Mouse (Mus musculus): ENCODE results near the gene Evc2.

Gene Evc2

DNA sequence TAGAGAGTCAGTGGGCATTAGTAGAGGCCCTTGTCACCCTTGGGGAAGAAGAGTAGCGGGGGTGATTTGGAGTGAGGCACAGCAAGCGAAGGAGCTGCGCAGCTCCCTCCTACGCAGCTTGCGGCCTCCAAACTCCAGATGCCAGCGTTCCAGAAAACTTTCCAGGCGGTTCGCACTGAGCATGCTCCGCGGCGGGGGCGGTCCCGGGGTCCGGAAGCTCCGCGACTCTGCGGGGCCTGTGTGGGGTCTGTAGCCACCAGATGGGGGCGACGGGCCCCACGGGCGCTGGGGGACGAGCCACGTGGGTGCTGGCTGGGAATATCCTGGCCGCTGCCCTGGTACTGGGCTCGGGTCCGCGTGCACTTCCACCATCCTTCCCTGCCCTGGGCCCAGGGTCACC is at the start of gene Evc2:
Gene Evc2 (plus strand): TSS at position 212 of the 400 bp plus-strand sequence.
- DNase-seq = peak in 1 of 2 experiments; percentile 5

DNA sequence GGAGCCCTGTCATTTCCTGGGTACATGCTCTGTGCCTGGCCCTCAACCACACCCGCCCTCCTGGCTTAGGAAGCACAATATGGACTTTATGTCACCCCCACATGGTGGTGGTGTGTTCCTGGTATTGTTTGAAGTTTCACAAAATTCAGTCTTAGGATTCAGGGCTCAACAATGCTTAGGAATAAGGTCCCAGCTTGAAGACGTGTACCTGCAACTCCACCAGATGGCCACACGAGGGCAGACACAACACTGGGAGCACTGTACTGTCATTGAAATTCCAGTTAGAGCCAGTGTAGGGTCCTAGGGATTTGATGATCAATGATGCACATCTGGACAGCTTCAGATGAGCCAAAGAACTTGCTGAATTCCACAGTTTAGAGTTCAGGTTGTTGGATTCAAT is 49.1 kb upstream of the Evc2 start:
- DNase-seq = peak in 1 of 2 experiments; percentile 7

DNA sequence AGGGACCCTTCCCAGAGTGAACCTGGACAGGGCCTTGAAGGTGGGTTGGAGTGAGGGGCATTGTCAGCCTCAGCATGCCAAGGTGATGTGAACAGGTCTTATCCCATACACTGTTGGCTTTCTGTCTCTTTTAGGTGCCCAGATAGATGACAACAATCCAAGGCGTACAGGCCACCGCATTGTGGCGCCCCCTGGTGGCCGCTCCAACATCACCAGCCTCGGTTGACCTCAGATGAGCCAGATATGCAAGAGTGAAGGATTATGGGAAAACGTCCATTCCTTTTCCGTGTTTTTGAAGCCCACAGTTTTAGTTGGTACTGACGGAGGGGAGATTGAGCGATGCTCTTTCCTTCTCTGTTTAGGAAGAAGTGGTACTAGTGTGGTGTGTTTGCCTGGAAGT is 47.3 kb upstream of the Evc2 start:
- DNase-seq = no peak

DNA sequence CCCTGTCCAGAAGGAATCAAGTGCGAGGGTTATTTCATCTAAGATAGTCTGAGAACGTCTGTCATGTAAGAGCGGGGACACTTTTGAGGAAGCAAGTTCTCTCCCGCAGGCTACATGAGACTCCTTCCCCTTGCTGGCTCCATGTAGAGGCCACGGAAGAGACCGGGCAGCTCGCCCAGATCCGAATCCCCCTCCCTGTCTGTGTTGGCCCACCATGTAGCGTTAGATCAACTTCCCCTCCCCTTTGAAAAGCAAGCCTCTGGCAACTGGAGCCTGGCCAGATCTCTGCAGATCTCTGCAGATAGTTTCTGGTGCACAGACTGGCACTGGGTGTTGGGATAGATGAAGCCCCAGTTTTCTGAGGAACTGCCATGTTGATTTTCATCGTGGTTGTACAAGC is 41.6 kb upstream of the Evc2 start:
- no peak for DNase-seq

DNA sequence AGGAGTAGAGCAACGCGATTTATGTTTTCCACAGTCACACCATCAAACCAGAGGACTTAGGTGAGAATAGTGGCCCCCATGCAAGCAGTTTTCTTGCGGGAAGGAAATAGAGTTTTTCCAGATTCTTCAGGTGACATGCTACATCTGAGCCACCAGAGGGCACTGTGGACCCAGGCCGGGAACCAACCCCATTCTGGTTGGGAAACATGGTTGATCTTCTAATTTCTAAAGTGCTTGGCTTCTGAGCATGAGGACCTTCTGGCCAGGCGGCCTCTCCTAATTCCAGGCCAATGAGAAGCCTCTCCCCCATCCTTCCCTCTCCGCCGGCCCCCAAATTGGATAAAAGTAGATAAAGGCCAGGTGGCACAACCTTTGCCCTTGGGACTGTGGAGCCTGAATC is 39.9 kb upstream of the Evc2 start:
- DNase-seq = peak in 1 of 2 experiments; percentile 5

DNA sequence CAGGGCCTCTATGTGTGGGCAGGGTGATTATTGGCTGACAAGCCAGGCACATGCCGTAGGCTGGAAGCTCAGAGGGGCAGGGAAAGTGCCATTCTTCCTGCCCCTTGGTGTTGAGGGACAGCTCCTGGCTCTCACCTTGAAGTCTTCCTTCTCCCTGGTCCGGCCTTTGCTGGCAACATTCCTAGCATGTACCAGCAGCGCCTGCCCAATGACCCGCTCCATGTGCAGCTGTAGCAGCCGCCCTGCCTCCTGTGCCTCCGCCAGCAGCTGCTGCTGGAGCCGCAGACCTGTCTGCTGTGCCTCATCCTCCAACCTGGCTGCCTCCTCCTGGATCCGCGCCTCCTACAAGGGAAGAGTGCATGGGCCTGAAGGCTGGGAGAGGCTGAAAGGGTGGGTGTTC is 28.3 kb upstream of the Evc2 start:
- DNase-seq = no peak

DNA sequence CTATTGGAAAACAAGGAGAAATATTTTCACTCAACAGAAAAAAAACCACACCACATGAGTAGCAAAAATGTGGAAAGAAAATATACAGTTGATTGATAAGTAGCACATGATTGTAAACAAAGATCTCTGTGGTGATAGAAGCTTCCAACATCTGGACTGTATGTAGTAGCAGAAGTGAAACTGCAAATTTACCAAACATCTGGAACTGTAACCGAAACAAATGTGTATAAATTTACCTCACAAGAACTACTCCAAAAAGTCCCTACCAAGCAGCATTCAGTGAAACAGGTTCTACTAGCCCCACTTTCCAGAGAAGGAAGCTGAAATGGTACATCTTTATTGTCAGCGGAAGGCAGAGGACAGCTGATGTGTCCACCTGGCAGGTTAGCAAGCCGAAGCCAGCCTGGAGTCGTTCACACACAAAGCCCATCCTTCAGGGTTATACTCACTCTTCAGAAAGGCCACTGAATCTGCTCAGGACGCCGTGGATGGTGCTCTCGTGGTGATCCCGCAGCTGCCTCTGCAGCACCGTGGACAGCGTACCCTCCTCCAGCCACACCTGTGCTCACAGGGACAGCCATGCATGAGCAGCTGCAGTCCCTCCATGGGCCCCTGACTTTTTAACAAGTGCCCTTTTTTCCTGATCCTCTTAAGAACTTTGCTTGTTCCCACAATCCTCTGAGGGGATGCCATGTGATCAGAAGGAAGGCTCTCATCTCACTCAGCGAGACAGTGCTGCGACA is 25.1 kb upstream of the Evc2 start:
- no peak for DNase-seq

DNA sequence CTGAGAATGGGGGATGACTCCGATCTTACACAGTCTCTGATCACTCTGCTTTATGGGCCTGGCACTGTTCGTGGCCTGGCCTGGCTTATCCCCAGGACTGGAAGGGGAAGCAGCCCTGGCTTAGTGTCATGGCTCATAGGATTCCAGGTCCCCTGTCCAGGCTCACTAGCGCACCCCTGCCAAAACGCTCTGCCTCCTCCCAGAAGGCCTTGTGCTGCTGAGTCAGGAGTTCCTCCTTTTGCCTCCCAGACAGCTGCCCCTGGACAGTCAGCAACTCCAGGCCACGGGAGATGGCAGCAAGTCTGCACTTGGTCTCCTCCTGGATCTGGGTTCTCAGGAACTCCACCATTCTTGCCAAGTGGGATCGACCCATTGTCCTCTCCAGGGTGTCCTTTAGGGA is 19.6 kb upstream of the Evc2 start:
- DNase-seq = no peak

DNA sequence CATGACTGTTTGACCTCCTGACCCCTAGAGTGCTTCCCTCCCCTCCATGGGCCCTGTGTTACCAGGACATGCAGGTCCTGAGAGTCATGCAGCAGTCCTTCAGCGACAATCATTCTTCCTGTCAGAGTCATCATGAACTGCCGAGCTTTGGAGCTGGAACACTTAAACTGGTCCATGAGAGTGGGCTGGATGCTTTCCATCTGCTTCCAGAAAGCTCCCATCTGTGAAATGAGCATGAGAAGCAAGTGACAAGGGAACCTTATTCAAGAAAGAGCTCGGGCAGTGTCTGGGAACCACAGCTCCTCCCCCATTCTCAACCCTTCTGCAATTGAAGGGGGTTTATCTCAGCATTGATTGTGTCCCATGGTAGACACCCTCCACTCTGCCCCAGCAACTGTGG is 18.1 kb upstream of the Evc2 start:
- DNase-seq = no peak

DNA sequence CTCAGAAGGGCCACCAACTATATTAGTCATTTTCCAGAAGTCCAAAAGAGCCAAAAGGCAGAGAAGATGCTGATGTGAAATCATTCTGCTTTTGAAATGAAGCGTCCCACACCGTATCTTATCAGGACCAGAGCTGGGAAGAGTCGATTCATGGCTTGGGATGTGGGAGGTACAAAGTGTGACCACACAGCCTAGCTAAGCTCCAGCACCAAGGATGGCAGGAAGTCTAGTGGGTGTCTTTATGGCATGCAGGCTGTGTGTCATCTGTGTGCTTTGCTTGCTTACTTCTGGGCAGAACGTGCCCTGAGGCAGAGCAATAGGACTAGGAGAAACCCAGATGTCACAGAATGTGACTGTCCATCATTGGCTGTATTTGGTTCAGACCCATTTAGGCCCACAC is 17.5 kb upstream of the Evc2 start:
- no peak for DNase-seq

DNA sequence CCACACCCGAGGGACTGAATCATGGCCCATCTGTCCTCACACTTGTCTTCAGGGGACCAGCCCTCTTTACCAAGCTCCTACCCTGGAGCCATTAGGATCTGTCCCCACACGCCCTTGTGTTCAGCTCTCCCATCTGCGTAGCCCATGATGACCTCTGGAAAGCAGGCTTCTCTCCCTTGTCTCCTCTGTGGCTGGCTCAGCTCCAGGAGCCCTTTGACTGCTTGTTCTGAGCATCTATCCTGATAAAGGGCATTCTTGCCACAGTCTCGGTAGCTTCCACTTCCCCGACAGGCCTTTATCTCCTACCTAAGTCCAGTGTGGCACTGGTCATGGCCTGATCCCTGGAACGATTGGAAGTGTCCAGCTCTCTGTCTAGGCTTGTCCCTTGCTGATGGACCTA is 11.6 kb upstream of the Evc2 start:
- DNase-seq = no peak

DNA sequence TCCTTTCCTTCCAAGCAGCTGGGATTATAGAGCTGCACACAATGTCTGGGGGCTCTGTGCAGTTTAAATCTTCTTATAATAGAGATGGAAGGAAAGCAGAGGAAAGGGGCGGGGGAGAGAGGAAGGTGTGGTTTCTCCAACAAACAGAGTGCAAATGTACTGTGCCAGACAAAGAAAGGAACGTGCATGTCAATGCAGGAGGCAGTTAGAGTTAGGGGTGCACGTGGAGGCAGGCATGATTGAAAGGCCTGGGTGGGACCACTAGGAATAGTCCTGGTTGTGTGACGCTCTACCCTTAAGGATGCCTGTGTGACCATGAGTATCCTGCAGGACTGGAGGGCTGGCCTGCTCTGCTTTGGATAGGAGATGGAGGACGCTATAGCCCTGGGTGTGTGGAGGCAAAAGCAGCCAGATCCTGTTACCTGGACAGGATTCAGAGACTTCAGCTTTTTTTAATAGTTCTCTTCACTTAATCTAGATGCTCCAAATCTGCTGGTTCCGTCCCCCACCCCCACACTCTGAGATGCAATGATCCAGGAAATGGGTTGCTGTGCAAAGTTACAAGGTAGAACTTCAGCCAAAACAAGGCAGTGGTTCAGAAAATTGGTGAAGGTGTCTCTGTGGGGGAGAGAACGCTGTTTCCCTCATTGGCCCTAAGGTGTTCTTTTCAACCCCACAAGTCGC is 7.7 kb upstream of the Evc2 start:
- no peak for DNase-seq

DNA sequence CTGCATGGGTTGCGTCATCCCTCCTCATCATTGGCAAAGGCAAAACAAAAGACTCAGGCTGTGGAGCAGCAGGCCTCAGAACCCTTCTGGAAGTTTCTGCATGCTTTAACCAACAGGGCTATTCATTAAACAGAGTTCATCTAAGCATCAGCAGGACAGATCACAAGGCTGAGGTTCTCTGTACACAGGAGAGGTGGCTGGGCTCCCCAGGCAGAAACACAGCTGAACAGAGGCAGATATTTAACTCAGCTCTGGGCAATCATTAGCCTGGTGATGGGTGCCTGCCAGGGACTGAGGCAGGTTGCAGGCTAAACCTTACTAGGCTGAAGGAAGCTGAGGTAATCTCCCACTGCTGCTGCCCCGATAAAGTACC is 7.2 kb upstream of the Evc2 start:
- DNase-seq = no peak

DNA sequence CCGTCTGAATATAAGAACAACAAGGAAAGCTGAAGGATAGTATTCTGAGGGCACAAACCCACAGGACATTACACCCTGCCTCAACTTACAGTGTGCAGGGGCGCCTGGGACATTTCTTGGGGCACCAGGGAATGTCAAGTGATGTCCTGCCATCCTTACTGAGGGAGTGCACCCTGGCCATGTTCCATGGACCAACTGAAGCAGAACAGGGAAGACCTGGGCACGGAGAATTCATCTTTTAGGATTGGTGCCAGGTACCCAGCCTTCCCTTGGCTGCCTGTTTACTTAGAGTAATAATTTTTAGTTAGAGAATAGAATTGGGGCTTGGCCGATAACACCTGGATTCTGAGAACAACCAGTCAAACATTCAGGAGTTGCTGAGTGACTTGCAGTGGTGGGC is 6.2 kb upstream of the Evc2 start:
- DNase-seq = no peak

DNA sequence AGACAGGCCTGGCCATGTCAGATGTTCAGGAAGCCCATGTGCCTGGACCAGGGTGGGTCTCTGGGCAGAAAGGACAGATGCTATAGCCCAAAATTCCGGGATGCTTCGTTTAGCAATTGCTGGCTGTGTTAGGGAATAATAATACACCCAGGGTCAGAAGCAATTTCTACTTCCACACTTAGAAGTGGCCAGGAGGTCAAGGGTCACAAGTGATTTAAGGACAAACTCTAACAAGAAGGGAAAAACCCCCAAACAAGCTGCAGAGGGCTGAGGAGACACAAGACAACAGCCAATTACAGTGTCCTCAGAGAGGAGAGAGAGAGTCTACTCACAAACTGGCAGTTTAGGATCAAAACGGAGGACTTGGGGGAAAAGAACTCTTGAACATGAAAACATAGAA is 3.2 kb upstream of the Evc2 start:
- DNase-seq = no peak

DNA sequence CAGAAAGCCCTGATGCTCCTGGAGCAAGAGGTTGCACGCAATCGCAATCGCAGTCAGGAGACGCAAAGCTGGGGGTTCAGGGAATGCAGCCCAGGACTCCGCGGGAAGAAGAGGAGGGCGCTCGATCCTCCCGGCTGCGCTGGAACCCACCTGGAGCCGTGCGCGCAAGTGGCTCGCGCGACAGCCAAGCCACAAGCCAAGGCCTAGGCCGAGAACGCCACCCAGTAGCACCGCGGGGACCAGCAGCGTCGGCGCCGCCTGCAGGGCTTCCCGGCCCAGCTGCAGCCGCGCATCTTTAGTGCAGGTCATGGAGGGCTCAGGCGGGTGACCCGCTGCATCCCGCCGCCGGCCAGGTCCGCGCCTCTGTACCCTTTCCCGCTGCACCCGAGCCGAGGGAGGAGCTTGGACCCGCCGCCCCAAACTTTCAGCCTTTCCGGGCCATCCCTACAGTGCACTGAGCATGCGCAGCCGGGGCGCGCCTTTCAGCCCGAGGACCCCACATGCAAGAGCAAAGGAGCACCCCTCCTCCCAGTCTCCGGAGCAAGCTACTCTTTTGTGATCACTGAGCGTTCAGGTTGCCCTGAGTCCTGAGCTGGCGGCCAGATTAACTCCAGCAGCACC is 1.7 kb upstream of the Evc2 start, which contains the start of gene Evc:
Gene Evc (minus strand): TSS at position 410 of the 621 bp plus-strand sequence.
- DNase-seq = no peak

DNA sequence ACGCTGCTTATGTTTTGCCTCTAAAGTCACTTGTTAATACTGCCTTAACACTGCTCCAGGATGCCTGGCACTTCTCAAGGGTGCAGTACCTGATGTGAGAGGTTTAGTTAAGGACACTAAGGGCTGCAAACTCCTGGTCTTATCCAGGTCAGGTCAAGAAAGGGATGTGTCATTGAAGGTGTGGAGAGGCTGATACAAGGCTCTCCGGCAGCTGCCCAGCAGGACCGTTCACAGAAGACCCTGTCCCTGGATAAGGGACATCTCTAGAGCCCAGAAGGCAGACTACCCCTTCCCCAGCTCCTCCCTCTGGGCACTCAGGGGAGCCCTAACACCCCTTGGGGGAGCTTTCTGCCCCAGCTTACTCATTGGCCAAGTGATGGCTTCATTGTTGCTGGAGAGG is 603 bp upstream of the Evc2 start:
- no peak for DNase-seq

DNA sequence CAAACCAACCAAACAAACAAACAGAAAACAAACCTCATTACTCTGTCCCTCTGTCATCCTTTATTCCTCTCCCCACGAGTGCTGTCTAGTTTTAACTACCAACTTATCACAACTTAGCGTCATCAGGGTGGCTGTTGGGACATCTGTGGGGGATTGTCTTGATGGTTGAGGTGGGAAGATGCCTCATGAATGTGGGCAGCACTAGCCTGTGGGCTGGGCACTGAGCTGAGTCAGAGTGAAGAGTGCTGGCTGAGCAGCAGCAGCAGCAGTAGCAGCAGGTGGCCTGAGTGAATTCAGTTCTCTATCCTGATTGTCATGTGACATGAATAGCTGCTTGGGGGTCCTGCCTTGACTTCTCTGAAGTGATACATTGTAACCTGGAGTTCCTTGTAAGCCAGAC is 5.7 kb downstream of the Evc2 start:
- no peak for DNase-seq

DNA sequence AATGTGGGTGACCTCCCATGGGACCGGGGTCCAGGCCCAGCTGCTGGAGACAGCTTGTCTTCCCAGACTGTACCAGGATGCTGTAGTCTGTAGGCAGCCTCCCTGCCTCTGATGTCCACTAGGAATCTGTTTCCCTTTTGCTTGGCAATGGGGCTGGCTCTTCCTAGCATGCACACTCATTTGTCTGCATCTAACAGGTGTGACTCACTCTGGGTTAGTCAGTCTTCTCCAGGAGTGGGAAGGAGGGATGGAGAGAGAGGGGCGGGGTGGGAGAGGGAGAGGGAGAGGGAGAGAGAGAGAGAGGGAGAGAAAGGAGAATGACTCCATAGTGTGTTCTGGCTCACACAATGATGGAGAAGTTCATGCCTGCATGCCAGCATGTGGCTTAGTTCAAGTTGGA is 13.5 kb downstream of the Evc2 start:
- no peak for DNase-seq

DNA sequence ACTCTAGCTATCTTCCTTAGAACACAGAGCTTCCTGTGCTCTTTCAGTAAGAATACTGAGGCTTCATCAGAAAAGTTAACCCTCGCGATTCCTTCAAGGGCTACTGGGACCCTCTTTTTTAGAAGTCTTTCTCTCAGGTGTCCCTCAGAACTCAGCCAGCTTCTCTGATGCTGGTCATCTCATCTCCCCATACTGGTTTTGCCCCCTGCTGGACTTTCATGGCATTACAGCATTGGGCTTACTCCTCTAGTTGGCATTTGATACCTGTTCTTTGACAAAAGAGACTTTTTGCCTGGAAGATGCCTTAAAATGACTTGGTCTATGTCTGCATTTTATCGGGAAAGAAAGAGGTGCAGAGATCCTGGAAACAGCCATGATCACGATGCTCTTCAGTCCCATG is 16.1 kb downstream of the Evc2 start:
- peak in 1 of 2 experiments; percentile 24 for DNase-seq

DNA sequence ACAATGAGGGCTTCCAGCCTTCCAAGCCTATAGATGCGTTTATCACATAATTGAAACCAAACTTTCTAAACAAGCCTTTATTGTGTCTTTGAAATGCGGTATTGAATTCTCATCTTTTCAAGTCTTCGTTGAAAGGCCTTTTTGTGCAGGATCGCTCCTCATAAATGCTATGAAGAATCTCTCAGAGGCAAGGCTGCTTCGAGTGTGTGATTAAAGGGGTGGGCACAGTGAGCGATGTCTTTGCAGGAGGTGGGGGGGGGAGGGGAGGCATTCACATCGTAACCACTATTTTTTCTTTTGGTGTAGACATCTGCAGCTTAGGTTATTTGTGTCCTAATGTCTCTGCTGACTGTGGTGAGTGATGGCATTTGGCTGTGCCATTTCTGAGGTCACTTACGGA is 17.7 kb downstream of the Evc2 start:
- DNase-seq = no peak

DNA sequence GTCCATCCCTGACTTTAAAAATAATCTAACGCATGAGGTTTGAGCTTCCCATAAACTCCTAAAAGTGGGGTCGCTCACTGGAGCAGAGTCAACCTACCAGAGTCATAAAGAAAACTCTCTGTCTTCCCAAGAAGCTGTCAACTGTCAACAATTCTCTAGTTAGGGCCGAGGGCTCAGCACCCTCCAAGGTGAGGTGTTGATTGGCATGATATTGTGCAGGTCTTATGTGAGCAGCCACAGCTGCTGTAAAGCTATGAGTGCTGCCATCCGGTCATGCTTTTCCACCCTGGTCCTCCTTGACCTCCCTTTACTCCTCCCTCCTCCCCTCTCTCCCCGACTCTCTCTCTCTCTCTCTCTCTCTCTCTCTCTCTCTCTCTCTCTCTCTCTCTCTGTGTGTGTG is 24.3 kb downstream of the Evc2 start:
- DNase-seq = no peak

DNA sequence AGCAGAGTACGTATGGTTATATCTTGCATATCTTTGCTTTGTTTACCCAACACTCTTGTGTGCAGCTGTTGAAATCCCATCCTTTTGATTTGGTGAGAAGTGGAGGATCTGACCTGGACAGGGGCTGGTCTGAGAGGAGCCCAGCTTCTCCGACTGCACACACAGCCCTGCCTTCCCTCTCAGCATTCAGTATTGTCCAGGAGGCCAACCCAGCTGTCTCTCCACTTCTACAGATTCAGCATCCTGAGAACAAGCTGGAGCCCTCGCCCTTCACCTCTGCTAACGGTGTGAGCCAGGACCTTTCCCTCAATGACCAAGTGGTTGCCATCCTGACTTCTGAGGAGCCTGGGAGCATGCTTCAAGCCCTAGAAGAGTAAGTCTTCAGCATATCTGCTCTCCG is 25.0 kb downstream of the Evc2 start:
- DNase-seq = no peak

DNA sequence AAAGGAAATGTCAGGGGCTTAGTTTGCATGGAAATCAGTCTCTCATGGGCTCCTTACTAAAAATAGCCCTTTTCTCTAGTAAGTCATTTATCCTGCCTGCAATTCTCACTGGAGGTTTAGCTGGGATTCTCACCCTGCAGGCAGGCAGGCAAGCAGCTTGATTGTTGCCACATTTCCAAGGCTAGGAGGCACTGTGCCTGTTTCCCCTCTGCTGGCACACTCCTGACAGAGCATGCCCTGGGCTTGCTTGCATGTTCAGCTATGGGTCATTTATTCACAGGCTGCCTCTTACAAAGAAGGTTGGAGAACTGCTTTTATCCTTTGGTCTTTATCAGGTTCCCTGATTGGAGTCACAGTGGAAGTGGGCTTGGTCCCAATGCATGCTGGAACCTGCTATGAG is 27.5 kb downstream of the Evc2 start:
- DNase-seq = no peak

Data from spleen, adult 18-20 months (tissue).